Mouse (Mus musculus): ENCODE results near the gene Pim3. TPM values are rescaled to one million over a fixed set of nuclear protein-coding genes. Genes with fewer than 3 reads are reported as not detected.

Pim3 gene
- polyA plus RNA-seq, 1 experiment from 2014 or later, result 36.9 TPM

DNA sequence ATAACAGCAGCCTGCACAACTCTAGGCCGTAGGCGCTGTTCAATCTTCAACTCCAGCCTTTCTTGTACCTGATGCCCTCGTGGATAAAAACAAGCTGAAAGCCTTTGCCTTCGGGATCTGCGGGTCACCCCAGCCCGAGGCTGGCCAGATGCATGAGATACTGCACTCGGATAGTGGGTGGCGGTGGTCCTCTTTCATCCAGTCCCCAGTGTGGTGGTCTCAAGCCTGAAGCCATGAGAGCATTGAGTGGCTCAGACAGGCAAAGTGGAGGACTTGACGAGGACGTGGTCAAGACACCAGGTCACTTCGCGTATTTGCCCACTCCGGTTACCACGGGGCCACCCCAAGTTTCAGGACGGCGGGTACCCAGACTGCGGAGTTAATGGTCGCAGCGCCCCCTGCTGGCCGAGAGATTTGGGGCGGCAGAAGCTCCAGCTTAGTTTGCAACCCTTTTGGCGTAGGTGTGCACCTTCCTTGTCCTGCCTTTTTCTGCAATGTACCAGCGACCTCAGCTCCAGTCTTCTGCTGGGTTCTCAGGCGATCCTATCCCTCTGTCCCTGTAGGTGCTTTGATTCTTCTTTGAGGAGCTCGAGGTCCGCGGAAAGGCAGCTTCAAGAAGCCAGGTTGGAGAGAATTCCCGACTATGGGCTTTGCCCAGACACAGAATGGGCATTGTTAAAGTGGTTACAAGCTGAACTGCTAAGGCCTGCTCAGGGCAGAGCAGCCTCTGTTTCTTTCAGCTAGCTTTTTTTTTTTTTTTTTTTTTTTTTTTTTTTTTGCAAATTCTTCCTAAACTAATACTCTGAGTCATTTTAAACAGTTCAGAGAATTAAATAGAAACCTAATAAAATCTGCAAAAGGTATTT, 14.4 kb downstream of the Pim3 start:
- peak; percentile 84 for DNase-seq (ENCODE audit: low spot score)
- no peaks in the 10 kb centered on the region for H3K36me3 ChIP-seq
- H3K9me3 ChIP-seq (replicated peaks), result no peaks in the 10 kb centered on the region
- H3K27me3 ChIP-seq (ENCODE audit: low read depth, poor library complexity, severe bottlenecking), result peaks cover 13% of the 10 kb centered on the region
- 11% methylated on average over 28 of the region's 28 CpGs for WGBS
- H3K4me3 ChIP-seq, result peak overlapping the region; percentile 37
- no peak overlapping the region; the same call in 1 of the 2 replicates for H3K27ac ChIP-seq (replicated peaks)
- H3K4me1 ChIP-seq, result peaks cover 12% of the 10 kb centered on the region

- no peaks in the 10 kb centered on the region for H3K9me3 ChIP-seq (replicated peaks)
- WGBS, result 87% methylated on average over 10 of the region's 10 CpGs
- no peak overlapping the region for H3K4me3 ChIP-seq
- peaks cover 13% of the 10 kb centered on the region for H3K27me3 ChIP-seq (ENCODE audit: low read depth, poor library complexity, severe bottlenecking)
- peaks cover 12% of the 10 kb centered on the region for H3K4me1 ChIP-seq
- H3K27ac ChIP-seq (replicated peaks), result no peak overlapping the region
- H3K36me3 ChIP-seq, result no peaks in the 10 kb centered on the region
- DNase-seq (ENCODE audit: low spot score), result no peak
Observed at GRCm38 (mm10) chr15:88877021-88877400, 15.0 kb downstream of the Pim3 start.

GRCm38 (mm10) chr15:88881253-88882044, 19.5 kb downstream of the Pim3 start:
- no peak for DNase-seq (ENCODE audit: low spot score)
- H3K4me3 ChIP-seq, result no peak overlapping the region
- no peak overlapping the region for H3K27ac ChIP-seq (replicated peaks)
- H3K9me3 ChIP-seq (replicated peaks), result no peaks in the 10 kb centered on the region
- H3K4me1 ChIP-seq, result peaks cover 2% of the 10 kb centered on the region
- WGBS, result 69% methylated on average over 22 of the region's 22 CpGs
- no peaks in the 10 kb centered on the region for H3K36me3 ChIP-seq
- peaks cover 6% of the 10 kb centered on the region; the same call in 1 of the 2 replicates for H3K27me3 ChIP-seq (ENCODE audit: low read depth, poor library complexity, severe bottlenecking)

DNA sequence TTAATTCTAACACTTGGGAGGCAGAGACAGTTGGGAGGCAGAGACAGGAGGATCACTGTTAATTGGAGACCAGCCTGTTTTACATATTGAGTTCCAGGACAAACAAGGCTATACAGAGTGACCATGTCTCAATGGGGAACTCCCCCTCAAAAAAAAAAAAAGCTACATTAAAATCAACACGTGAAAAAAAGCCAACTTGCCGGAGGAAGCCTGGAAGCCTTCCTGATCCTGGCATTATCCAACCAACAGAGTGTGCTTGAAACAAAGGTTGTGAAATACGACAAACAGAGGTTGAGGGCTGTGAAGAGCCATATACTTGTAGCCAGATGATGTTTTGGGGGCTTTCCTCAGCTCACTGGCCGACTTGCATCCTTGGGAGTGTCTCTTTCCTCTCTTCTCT, 20.9 kb downstream of the Pim3 start:
- 73% methylated on average over 4 of the region's 4 CpGs for WGBS
- Histone ChIP-seq H3K36me3 (no peaks in the 10 kb centered on the region), H3K9me3 (replicated peaks) (no peaks in the 10 kb centered on the region), H3K4me1 (no peaks in the 10 kb centered on the region), H3K27me3 (ENCODE audit: low read depth, poor library complexity, severe bottlenecking) (peaks cover 6% of the 10 kb centered on the region; the same call in 1 of the 2 replicates), H3K4me3 (no peak overlapping the region), H3K27ac (replicated peaks) (no peak overlapping the region)
- no peak for DNase-seq (ENCODE audit: low spot score)

DNA sequence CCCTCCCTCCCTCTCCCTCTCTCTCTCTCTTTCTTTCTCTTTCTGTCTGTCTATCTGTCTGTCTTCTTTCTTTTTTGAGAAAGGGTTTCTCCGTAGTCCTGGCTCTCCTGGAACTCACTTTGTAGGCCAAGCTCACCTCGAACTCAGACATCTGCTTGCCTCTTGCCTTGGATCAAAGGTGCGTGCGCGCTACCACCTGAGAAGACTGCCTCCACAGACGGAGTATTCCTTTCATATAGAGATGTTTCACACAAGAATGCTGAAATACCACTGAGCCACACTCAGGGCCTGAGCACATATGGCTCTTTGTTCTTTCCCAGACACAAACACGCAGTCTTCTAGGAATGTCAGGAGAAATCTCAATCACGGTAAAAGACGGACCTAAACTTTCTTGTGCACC, 21.4 kb downstream of the Pim3 start:
- H3K4me1 ChIP-seq, result no peaks in the 10 kb centered on the region
- H3K27me3 ChIP-seq (ENCODE audit: low read depth, poor library complexity, severe bottlenecking), result peaks cover 6% of the 10 kb centered on the region; the same call in 1 of the 2 replicates
- H3K36me3 ChIP-seq, result no peaks in the 10 kb centered on the region
- no peak overlapping the region for H3K27ac ChIP-seq (replicated peaks)
- no peak overlapping the region for H3K4me3 ChIP-seq
- no peak for DNase-seq (ENCODE audit: low spot score)
- 92% methylated on average over 9 of the region's 9 CpGs for WGBS
- no peaks in the 10 kb centered on the region for H3K9me3 ChIP-seq (replicated peaks)

- peaks cover 22% of the 10 kb centered on the region for H3K27me3 ChIP-seq (ENCODE audit: low read depth, poor library complexity, severe bottlenecking)
- DNase-seq (ENCODE audit: low spot score), result no peak
- peaks cover 7% of the 10 kb centered on the region for H3K4me1 ChIP-seq
- no peaks in the 10 kb centered on the region for H3K36me3 ChIP-seq
- no peak overlapping the region for H3K4me3 ChIP-seq
- no peak overlapping the region for H3K27ac ChIP-seq (replicated peaks)
- no peaks in the 10 kb centered on the region for H3K9me3 ChIP-seq (replicated peaks)
- WGBS, result 89% methylated on average over 6 of the region's 6 CpGs
Observed at GRCm38 (mm10) chr15:88885376-88885775, 23.4 kb downstream of the Pim3 start.

- H3K9me3 ChIP-seq (replicated peaks), result no peaks in the 10 kb centered on the region
- H3K4me3 ChIP-seq, result no peak overlapping the region
- peaks cover 22% of the 10 kb centered on the region for H3K4me1 ChIP-seq
- DNase-seq (ENCODE audit: low spot score), result no peak
- 87% methylated on average over 3 of the region's 3 CpGs for WGBS
- H3K36me3 ChIP-seq, result no peaks in the 10 kb centered on the region
- peaks cover 38% of the 10 kb centered on the region for H3K27me3 ChIP-seq (ENCODE audit: low read depth, poor library complexity, severe bottlenecking)
- no peak overlapping the region for H3K27ac ChIP-seq (replicated peaks)
Observed at GRCm38 (mm10) chr15:88889032-88889431, 27.0 kb downstream of the Pim3 start.

DNA sequence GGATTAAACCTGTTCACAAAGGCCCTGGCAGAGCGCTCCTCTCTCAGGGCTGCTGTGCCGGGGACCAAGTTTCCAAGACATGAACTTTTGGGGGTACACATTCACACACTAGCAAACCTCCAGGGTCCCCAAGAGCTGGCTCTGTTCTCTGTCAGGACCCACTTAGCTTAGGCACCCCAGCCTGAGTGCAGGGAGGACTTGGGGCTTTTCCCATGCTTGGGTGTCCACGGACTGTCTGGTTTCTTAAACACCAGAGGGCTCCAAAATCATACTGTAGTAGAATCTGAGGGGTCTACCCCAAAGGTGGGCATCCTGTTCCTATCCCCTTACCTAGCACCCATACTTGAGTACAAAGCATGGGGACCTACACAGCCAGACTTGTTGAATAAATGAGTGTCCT, 28.0 kb downstream of the Pim3 start:
- H3K9me3 ChIP-seq (replicated peaks), result no peaks in the 10 kb centered on the region
- H3K36me3 ChIP-seq, result no peaks in the 10 kb centered on the region
- WGBS, result 73% methylated on average over 3 of the region's 3 CpGs
- peaks cover 22% of the 10 kb centered on the region for H3K4me1 ChIP-seq
- H3K4me3 ChIP-seq, result peak overlapping the region; percentile 62; the same call in 1 of the 2 replicates
- no peak for DNase-seq (ENCODE audit: low spot score)
- H3K27ac ChIP-seq (replicated peaks), result no peak overlapping the region
- peaks cover 38% of the 10 kb centered on the region for H3K27me3 ChIP-seq (ENCODE audit: low read depth, poor library complexity, severe bottlenecking)

DNA sequence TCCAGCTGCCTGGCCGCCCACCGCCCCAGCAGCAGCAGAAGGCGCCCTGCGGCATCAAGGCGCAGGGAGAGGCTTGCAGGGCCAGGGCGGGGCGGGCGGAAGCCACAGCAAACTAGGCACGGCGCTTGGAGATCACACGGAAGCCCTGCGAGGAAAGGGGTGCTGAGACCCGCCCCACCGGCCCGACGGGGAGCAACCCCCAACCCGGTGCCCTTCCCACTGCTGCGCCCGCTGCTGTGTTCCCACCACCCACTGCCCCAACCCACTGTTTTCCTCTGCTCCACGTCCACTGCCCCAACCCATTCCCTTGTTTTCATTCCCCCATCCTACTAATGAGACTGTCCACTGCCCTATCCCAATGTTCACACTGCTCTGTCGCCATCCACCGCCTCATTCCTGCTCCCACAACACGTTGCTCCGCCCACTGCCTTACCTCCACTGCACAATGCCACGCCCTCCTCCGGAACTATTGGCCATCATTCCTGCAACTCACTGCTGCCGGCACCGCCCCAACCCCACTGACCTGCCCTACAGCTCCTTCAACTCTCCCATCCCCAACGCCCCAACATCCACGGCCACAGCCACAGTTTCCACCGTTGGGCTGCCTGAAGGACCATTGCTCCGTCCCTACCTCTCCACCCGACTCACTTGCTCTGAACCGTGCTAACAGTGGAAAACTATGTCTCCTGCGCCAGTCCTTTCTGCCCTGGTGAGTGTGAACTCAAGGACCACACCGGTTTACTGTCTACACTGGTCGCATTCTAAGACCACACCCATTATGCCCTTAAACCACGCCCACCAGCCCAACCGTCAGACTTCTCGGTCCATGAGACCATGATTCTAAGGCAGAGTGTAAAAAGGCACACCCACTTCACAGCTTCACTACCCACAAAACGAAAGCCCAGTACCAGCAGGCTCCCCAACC, 29.0 kb downstream of the Pim3 start:
- 2% methylated on average over 41 of the region's 41 CpGs for WGBS
- Histone ChIP-seq H3K27ac (replicated peaks) (peak overlapping the region; percentile 77), H3K4me1 (peaks cover 22% of the 10 kb centered on the region)

DNA sequence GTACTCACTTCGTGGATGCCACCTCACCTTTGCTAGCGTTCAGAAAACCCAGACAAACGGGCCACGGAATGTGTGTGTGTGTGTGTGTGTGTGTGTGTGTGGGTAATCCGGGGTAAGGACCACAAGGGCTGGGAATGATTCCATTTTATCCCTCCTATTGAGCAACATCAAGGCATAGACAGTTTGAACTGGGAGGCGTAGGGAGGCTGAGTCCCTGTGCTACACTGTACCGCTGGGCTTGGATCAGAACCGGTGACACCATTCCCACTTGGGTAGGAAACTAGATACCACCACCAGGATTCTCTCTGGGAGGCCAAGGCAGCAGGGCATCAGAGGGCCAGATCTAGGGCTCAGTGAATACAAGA, 29.7 kb downstream of the Pim3 start:
- Histone ChIP-seq H3K27ac (replicated peaks) (no peak overlapping the region), H3K4me3 (peak overlapping the region; percentile 62), H3K27me3 (ENCODE audit: low read depth, poor library complexity, severe bottlenecking) (peaks cover 38% of the 10 kb centered on the region), H3K9me3 (replicated peaks) (no peaks in the 10 kb centered on the region), H3K36me3 (no peaks in the 10 kb centered on the region), H3K4me1 (peaks cover 22% of the 10 kb centered on the region)
- no peak for DNase-seq (ENCODE audit: low spot score)
- 66% methylated on average over 8 of the region's 8 CpGs for WGBS

More for the DNA sequence above, 29.0 kb downstream of the Pim3 start:
- Histone ChIP-seq H3K4me3 (peak overlapping the region; percentile 62), H3K36me3 (no peaks in the 10 kb centered on the region), H3K27me3 (ENCODE audit: low read depth, poor library complexity, severe bottlenecking) (peaks cover 38% of the 10 kb centered on the region), H3K9me3 (replicated peaks) (no peaks in the 10 kb centered on the region)
- peak; percentile 79 for DNase-seq (ENCODE audit: low spot score)

- no peak for DNase-seq (ENCODE audit: low spot score)
- H3K4me3 ChIP-seq, result no peak overlapping the region
- WGBS, result 80% methylated on average over 1 of the region's 1 CpGs
- H3K27me3 ChIP-seq (ENCODE audit: low read depth, poor library complexity, severe bottlenecking), result peaks cover 38% of the 10 kb centered on the region
- peaks cover 22% of the 10 kb centered on the region for H3K4me1 ChIP-seq
- H3K9me3 ChIP-seq (replicated peaks), result no peaks in the 10 kb centered on the region
- H3K36me3 ChIP-seq, result no peaks in the 10 kb centered on the region
- H3K27ac ChIP-seq (replicated peaks), result no peak overlapping the region
Observed at GRCm38 (mm10) chr15:88892252-88892651, 30.3 kb downstream of the Pim3 start.

- no peak for DNase-seq (ENCODE audit: low spot score)
- WGBS, result 79% methylated on average over 5 of the region's 5 CpGs
- peaks cover 22% of the 10 kb centered on the region for H3K4me1 ChIP-seq
- H3K9me3 ChIP-seq (replicated peaks), result no peaks in the 10 kb centered on the region
- H3K4me3 ChIP-seq, result no peak overlapping the region
- H3K27ac ChIP-seq (replicated peaks), result no peak overlapping the region
- no peaks in the 10 kb centered on the region for H3K36me3 ChIP-seq
- H3K27me3 ChIP-seq (ENCODE audit: low read depth, poor library complexity, severe bottlenecking), result peaks cover 38% of the 10 kb centered on the region
Observed at GRCm38 (mm10) chr15:88892876-88893275, 30.9 kb downstream of the Pim3 start.

Measured in midbrain, embryonic 10.5 days (tissue).